Mouse (Mus musculus): ENCODE data around the gene Ofcc1.

DNA sequence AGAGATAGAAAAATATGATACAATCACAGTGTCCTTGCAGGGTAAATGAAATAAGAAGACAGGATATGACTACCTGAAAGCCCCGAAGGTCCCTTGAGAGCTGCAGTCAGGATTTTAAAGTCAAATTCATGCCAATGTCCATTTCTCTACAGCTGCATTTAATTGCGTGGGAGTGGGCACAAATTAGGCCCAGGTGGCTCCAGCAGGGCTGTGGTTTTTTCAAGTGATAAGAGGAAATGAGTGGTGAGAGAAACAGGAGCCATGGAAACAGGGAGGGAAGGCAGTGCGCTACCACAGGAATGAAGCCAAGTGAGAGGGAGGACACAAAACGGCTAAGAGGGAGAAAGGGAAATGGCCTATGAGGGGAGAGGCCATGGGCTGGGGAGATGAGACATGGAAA, 363.3 kb downstream of the Ofcc1 start:
- TF ChIP-seq EP300 (IDR thresholded peaks at IDR 0.05; ENCODE audit: insufficient read depth, low read depth, low read length) (no peak), CTCF (IDR thresholded peaks at IDR 0.05; ENCODE audit: low read depth, low read length) (no peak), POLR2A (IDR thresholded peaks at IDR 0.05; ENCODE audit: insufficient read depth, low read length) (no peak)
